ENCODE assay signal across 20 mouse cellular contexts in the genomic region with DNA sequence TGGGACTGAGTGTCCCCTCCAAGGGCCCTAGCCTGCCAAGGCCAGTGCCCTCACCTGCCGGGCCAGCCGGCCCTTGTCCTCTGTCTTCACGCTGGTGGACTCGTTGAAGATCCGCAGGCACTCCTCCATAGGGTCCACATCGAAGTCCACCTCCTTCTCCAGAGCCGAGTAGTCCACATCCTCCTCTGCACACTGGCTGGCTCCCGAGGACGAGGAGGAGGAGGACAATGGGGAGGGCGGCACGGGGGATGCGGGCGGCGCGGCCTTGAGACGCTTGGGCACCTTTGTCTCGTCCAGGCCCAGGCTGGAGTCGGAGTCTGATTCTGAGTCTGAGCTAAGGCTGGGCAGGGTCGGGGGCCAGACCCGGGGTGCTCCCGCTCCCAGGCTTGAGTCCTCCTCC. TPM values are rescaled to one million over a fixed set of nuclear protein-coding genes. Genes with fewer than 3 reads are reported as not detected.
DNase-seq lines count a peak whose midpoint lies in the region; ATAC-seq and TF ChIP-seq lines count a peak whose summit lies in the region.
"Had no signal": no experiment of that assay in that cellular context is flagged by ENCODE, and none has a peak within 500 bp of the region (broad histone marks: within the 10 kb centered on the region; RNA-seq: fewer than 3 reads in every experiment).

No protein-coding gene starts in this region.

- H3K4me3 ChIP-seq in kidney, embryonic 16.5 days (ENCODE audit: low read length), result no peak overlapping the region
- H3K4me3 ChIP-seq in E14TG2a.4 (replicated peaks; ENCODE audit: low read length), result peak overlapping the region; percentile 13; the same call in 1 of the 2 replicates
- H3K4me3 ChIP-seq: embryonic facial prominence, embryonic 15.5 days; erythroblast, embryonic 14.5 days; forebrain, embryonic 15.5 days; heart, adult 2 months; heart, embryonic 15.5 days; hindbrain, embryonic 13.5 days had no signal

- 0 out of 2 replicates have a peak, but pooled peaks cover 2% of the 10 kb centered on the region for H3K4me1 ChIP-seq in kidney, embryonic 16.5 days (ENCODE audit: insufficient read depth, low read length)
- H3K4me1 ChIP-seq in E14TG2a.4 (replicated peaks; ENCODE audit: low read depth, low read length), result peaks cover 83% of the 10 kb centered on the region
- H3K4me1 ChIP-seq: embryonic facial prominence, embryonic 15.5 days; forebrain, embryonic 15.5 days had no signal

- WGBS in kidney, embryonic 16.5 days, result 69% methylated on average over 21 of the region's 21 CpGs

- H3K9ac ChIP-seq in kidney, embryonic 16.5 days (replicated peaks; ENCODE audit: low read length), result no peak overlapping the region
- H3K9ac ChIP-seq: embryonic facial prominence, embryonic 15.5 days; forebrain, embryonic 15.5 days; heart, embryonic 15.5 days; hindbrain, embryonic 13.5 days had no signal

- no peak overlapping the region for H3K4me2 ChIP-seq in kidney, embryonic 16.5 days (replicated peaks; ENCODE audit: low read depth, low read length)
- H3K4me2 ChIP-seq: embryonic facial prominence, embryonic 15.5 days; forebrain, embryonic 15.5 days; heart, embryonic 11.5 days; heart, embryonic 15.5 days; hindbrain, embryonic 13.5 days had no signal

- H3K27ac ChIP-seq in kidney, embryonic 16.5 days (ENCODE audit: low read length), result no peak overlapping the region
- H3K27ac ChIP-seq: embryonic facial prominence, embryonic 15.5 days; forebrain, embryonic 15.5 days; heart, adult 2 months; heart, embryonic 15.5 days; hindbrain, embryonic 13.5 days; hindbrain, postnatal 0 days had no signal

- no peak for ATAC-seq in kidney, embryonic 16.5 days (ENCODE audit: low FRiP score, low TSS enrichment)

- no peaks in the 10 kb centered on the region for H3K9me3 ChIP-seq in kidney, embryonic 16.5 days (ENCODE audit: low read length)
- no peaks in the 10 kb centered on the region for H3K9me3 ChIP-seq in E14TG2a.4 (ENCODE audit: low read length)
- H3K9me3 ChIP-seq: embryonic facial prominence, embryonic 15.5 days; forebrain, embryonic 15.5 days; heart, embryonic 15.5 days; hindbrain, embryonic 13.5 days had no signal

- DNase-seq in adrenal gland, postnatal 14 days, result peak; percentile 57
- DNase-seq in adrenal gland, postnatal 4 days (ENCODE audit: low spot score in 2 of 2), result no peak
- DNase-seq in kidney, postnatal 4 days, result peak; percentile 34 to 47
- DNase-seq in testis, postnatal 10 days (ENCODE audit: low spot score), result peak; percentile 80
- DNase-seq in urinary bladder, postnatal 25 days (ENCODE audit: low spot score), result no peak

- peaks cover 53% of the 10 kb centered on the region for H3K36me3 ChIP-seq in kidney, embryonic 16.5 days (ENCODE audit: insufficient read depth, low read length)
- peaks cover 83% of the 10 kb centered on the region for H3K36me3 ChIP-seq in E14TG2a.4 (ENCODE audit: insufficient read depth, low read length)

- no peak for TF ChIP-seq CTCF in E14TG2a.4 (conservative IDR thresholded peaks at IDR 0.05; ENCODE audit: low read length)

- H3K27me3 ChIP-seq in kidney, embryonic 16.5 days (ENCODE audit: insufficient read depth, low read length), result no peaks in the 10 kb centered on the region
- no peaks in the 10 kb centered on the region for H3K27me3 ChIP-seq in E14TG2a.4 (ENCODE audit: insufficient read depth, low read length)
- H3K27me3 ChIP-seq: CH12.LX; embryonic facial prominence, embryonic 15.5 days; forebrain, embryonic 15.5 days; heart, embryonic 15.5 days; hindbrain, embryonic 13.5 days had no signal

RNA-seq across cellular contexts. Expression of a gene that starts 10.4 kb away (rescaled TPM):
- total RNA-seq in adrenal gland, postnatal 14 days (2021), result 0.19 TPM in 2 replicates
- total RNA-seq in adrenal gland, postnatal 4 days (2021), result under 1 TPM; 0.50 to 0.82 TPM
- polyA plus RNA-seq in kidney, embryonic 16.5 days (2015; fragmentation: Nextera tagmentation; extraction: Ambion mirVana), result 0.32 and 0.34 TPM in 2 replicates
- total RNA-seq: common myeloid progenitor, adult 5-6 weeks; gastrocnemius, postnatal 14 days; heart, adult 2 months; heart, postnatal 14 days; hematopoietic stem cell, adult 5-6 weeks had no signal

RNA-seq across cellular contexts. Expression of a gene that starts 12.1 kb away (rescaled TPM):
- total RNA-seq in adrenal gland, postnatal 14 days (2021), result 40.9 and 46.4 TPM in 2 replicates
- 10 to 100 TPM; 71.7 to 78.9 TPM for total RNA-seq in adrenal gland, postnatal 4 days (2021)
- polyA plus RNA-seq in kidney, embryonic 16.5 days (2015; fragmentation: Nextera tagmentation; extraction: Ambion mirVana), result 27.2 and 29.8 TPM in 2 replicates

RNA-seq across cellular contexts. Expression of a gene that starts 27.8 kb away (rescaled TPM):
- total RNA-seq in adrenal gland, postnatal 14 days (2021), result 10.1 and 11.6 TPM in 2 replicates
- 10 to 100 TPM; 14.2 to 16.5 TPM for total RNA-seq in adrenal gland, postnatal 4 days (2021)
- polyA plus RNA-seq in kidney, embryonic 16.5 days (2015; fragmentation: Nextera tagmentation; extraction: Ambion mirVana), result 10.4 and 11.6 TPM in 2 replicates

RNA-seq across cellular contexts. Expression of a gene that starts 40.9 kb away (rescaled TPM):
- 97.7 and 98.7 TPM in 2 replicates for total RNA-seq in adrenal gland, postnatal 14 days (2021)
- 100 to 1,000 TPM; 106 to 112 TPM for total RNA-seq in adrenal gland, postnatal 4 days (2021)
- polyA plus RNA-seq in kidney, embryonic 16.5 days (2015; fragmentation: Nextera tagmentation; extraction: Ambion mirVana), result 86.5 and 89.2 TPM in 2 replicates

RNA-seq across cellular contexts. Expression of a gene that starts 53.4 kb away (rescaled TPM):
- total RNA-seq in adrenal gland, postnatal 14 days (2021), result 44.2 and 50.5 TPM in 2 replicates
- total RNA-seq in adrenal gland, postnatal 4 days (2021), result 10 to 100 TPM; 49.5 to 51.8 TPM
- 113 and 117 TPM in 2 replicates for polyA plus RNA-seq in kidney, embryonic 16.5 days (2015; fragmentation: Nextera tagmentation; extraction: Ambion mirVana)

Comparison
In these comparisons a context has a peak if more than half of its experiments do, and no peak if none do; other contexts are left out.
1. DNase-seq: peak in adrenal gland, postnatal 14 days (single experiment), kidney, postnatal 4 days (2 of 2) and testis, postnatal 10 days (single experiment); none in adrenal gland, postnatal 4 days (0 of 2) and urinary bladder, postnatal 25 days (single experiment).